Mouse (Mus musculus) liver, embryonic 11.5 days (tissue): ENCODE results near the gene Kirrel3. TPM values are rescaled to one million over a fixed set of nuclear protein-coding genes. Genes with fewer than 3 reads are reported as not detected.

Experiments used
- ATAC-seq: fragments of 200-750 bp; cut with Nextera tagmentation; replicated peaks from 2 replicates; pipeline ENCODE4 v1.8.0; 2017; ENCODE audit warnings: moderate number of reproducible peaks, mild to moderate bottlenecking, moderate TSS enrichment, moderate library complexity; ENCODE audit not compliant: low FRiP score
- DNase-seq: peaks from one replicate; pipeline ENCODE4 v3.0.0-alpha.2; 2017; ENCODE audit warnings: low spot score
- H3K27ac ChIP-seq: fragments of 300-500 bp; sonication (generic); 2 replicates; pipeline ENCODE4 v1.5.1; 2014; ENCODE audit warnings: mild to moderate bottlenecking, low read depth, low read length, control low read depth
- H3K27me3 ChIP-seq: fragments of 300-500 bp; sonication (generic); replicated peaks from 2 replicates; pipeline ENCODE4 v1.6.1; 2014; ENCODE audit warnings: low read length, mixed read lengths; ENCODE audit not compliant: control insufficient read depth, insufficient read depth
- H3K36me3 ChIP-seq: fragments of 300-500 bp; sonication (generic); 2 replicates; pipeline ENCODE4 v1.6.1; 2014; ENCODE audit warnings: mild to moderate bottlenecking, low read length, moderate library complexity, mixed read lengths; ENCODE audit not compliant: control insufficient read depth, insufficient read depth
- H3K4me1 ChIP-seq: fragments of 300-500 bp; sonication (generic); replicated peaks from 2 replicates; pipeline ENCODE4 v1.6.1; 2014; ENCODE audit warnings: low read length, mixed read lengths; ENCODE audit not compliant: control insufficient read depth, insufficient read depth
- H3K4me2 ChIP-seq: fragments of 300-500 bp; sonication (generic); 2 replicates; pipeline ENCODE4 v1.6.1; 2014; ENCODE audit warnings: mild to moderate bottlenecking, control low read depth, moderate library complexity
- H3K4me3 ChIP-seq: fragments of 300-500 bp; sonication (generic); 2 replicates; pipeline ENCODE4 v1.5.1; 2014; ENCODE audit warnings: low read depth, low read length, control low read depth
- H3K9ac ChIP-seq: fragments of 300-500 bp; sonication (generic); 2 replicates; pipeline ENCODE4 v1.6.1; 2014; ENCODE audit warnings: low read depth, low read length, control low read depth
- H3K9me3 ChIP-seq: fragments of 300-500 bp; sonication (generic); 2 replicates; pipeline ENCODE4 v1.6.1; 2016; ENCODE audit warnings: low read length, inconsistent platforms, mixed read lengths; ENCODE audit not compliant: control insufficient read depth
- WGBS: fragments of 180-500 bp; shearing (Covaris S2); extraction: QIAGEN DNeasy Blood & Tissue Kit; methylation state at CpG from one replicate; pipeline ENCODE4 v1.1.7; 2014; 5-methylcytosine and 5-hydroxymethylcytosine counted together
- polyA plus RNA-seq: library from polyadenylated mRNA; unstranded; fragments of >200 nt; fragmentation: Nextera tagmentation; extraction: Ambion mirVana; gene quantifications from 2 replicates; pipeline ENCODE4 v1.2.1, GENCODE M21; 2014

The Kirrel3 gene
- polyA plus RNA-seq, 1 experiment from 2014 or later, result 0.77 TPM

- Histone ChIP-seq H3K9ac (no peak overlapping the region), H3K27me3 (no peaks in the 10 kb centered on the region), H3K4me2 (no peak overlapping the region), H3K9me3 (no peaks in the 10 kb centered on the region), H3K27ac (no peak overlapping the region), H3K4me3 (no peak overlapping the region), H3K36me3 (no peaks in the 10 kb centered on the region), H3K4me1 (no peaks in the 10 kb centered on the region)
- 50% methylated on average over 6 of the region's 6 CpGs for WGBS
- ATAC-seq (no peak), DNase-seq (no peak)
These were observed 482.1 kb downstream of the Kirrel3 start for GRCm38 (mm10) chr9:34967772-34968171.

- H3K9me3 ChIP-seq, result no peaks in the 10 kb centered on the region
- no peaks in the 10 kb centered on the region for H3K27me3 ChIP-seq
- DNase-seq (no peak), ATAC-seq (no peak)
- no peak overlapping the region for H3K4me3 ChIP-seq
- no peaks in the 10 kb centered on the region for H3K4me1 ChIP-seq
- H3K27ac ChIP-seq, result no peak overlapping the region
- no peaks in the 10 kb centered on the region for H3K36me3 ChIP-seq
- 66% methylated on average over 6 of the region's 6 CpGs for WGBS
- H3K4me2 ChIP-seq, result no peak overlapping the region
- H3K9ac ChIP-seq, result no peak overlapping the region
These were observed 484.3 kb downstream of the Kirrel3 start for GRCm38 (mm10) chr9:34969881-34970490.

- WGBS, result 97% methylated on average over 1 of the region's 1 CpGs
- H3K4me2 ChIP-seq, result no peak overlapping the region
- H3K27ac ChIP-seq, result no peak overlapping the region
- H3K27me3 ChIP-seq, result no peaks in the 10 kb centered on the region
- no peaks in the 10 kb centered on the region for H3K9me3 ChIP-seq
- DNase-seq (no peak), ATAC-seq (no peak)
- no peak overlapping the region for H3K4me3 ChIP-seq
- no peaks in the 10 kb centered on the region for H3K4me1 ChIP-seq
- H3K9ac ChIP-seq, result no peak overlapping the region
- H3K36me3 ChIP-seq, result no peaks in the 10 kb centered on the region
These were observed 488.6 kb downstream of the Kirrel3 start for GRCm38 (mm10) chr9:34974326-34974725.

- no peaks in the 10 kb centered on the region for H3K9me3 ChIP-seq
- ATAC-seq (no peak), DNase-seq (no peak)
- 83% methylated on average over 6 of the region's 6 CpGs for WGBS
- no peak overlapping the region for H3K4me2 ChIP-seq
- no peak overlapping the region for H3K4me3 ChIP-seq
- H3K4me1 ChIP-seq, result no peaks in the 10 kb centered on the region
- H3K27ac ChIP-seq, result no peak overlapping the region
- no peak overlapping the region for H3K9ac ChIP-seq
- H3K36me3 ChIP-seq, result no peaks in the 10 kb centered on the region
- H3K27me3 ChIP-seq, result no peaks in the 10 kb centered on the region
These were observed 489.6 kb downstream of the Kirrel3 start for GRCm38 (mm10) chr9:34975245-34975644.

GRCm38 (mm10) chr9:34976596-34977462, 491.1 kb downstream of the Kirrel3 start:
- 71% methylated on average over 8 of the region's 8 CpGs for WGBS
- no peaks in the 10 kb centered on the region for H3K4me1 ChIP-seq
- ATAC-seq (no peak), DNase-seq (no peak)
- no peak overlapping the region for H3K4me2 ChIP-seq
- H3K27ac ChIP-seq, result no peak overlapping the region
- H3K9me3 ChIP-seq, result no peaks in the 10 kb centered on the region
- H3K36me3 ChIP-seq, result no peaks in the 10 kb centered on the region
- no peak overlapping the region for H3K4me3 ChIP-seq
- no peak overlapping the region for H3K9ac ChIP-seq
- H3K27me3 ChIP-seq, result no peaks in the 10 kb centered on the region

GRCm38 (mm10) chr9:34977700-34978099, 492.0 kb downstream of the Kirrel3 start:
- Histone ChIP-seq H3K4me2 (no peak overlapping the region), H3K27ac (no peak overlapping the region), H3K27me3 (no peaks in the 10 kb centered on the region), H3K9ac (no peak overlapping the region), H3K36me3 (no peaks in the 10 kb centered on the region), H3K4me3 (no peak overlapping the region), H3K9me3 (no peaks in the 10 kb centered on the region), H3K4me1 (no peaks in the 10 kb centered on the region)
- no peak for DNase-seq
- no peak for ATAC-seq
- WGBS, result 71% methylated on average over 8 of the region's 8 CpGs

GRCm38 (mm10) chr9:34978229-34978628, 492.5 kb downstream of the Kirrel3 start:
- WGBS, result 68% methylated on average over 3 of the region's 3 CpGs
- Histone ChIP-seq H3K27me3 (no peaks in the 10 kb centered on the region), H3K9me3 (no peaks in the 10 kb centered on the region), H3K4me1 (no peaks in the 10 kb centered on the region), H3K4me3 (no peak overlapping the region), H3K27ac (no peak overlapping the region), H3K4me2 (no peak overlapping the region), H3K36me3 (no peaks in the 10 kb centered on the region), H3K9ac (no peak overlapping the region)
- DNase-seq (no peak), ATAC-seq (no peak)

- DNase-seq (no peak), ATAC-seq (no peak)
- Histone ChIP-seq H3K9ac (no peak overlapping the region), H3K27ac (no peak overlapping the region), H3K4me1 (no peaks in the 10 kb centered on the region), H3K36me3 (no peaks in the 10 kb centered on the region), H3K4me2 (no peak overlapping the region), H3K27me3 (no peaks in the 10 kb centered on the region), H3K9me3 (no peaks in the 10 kb centered on the region), H3K4me3 (no peak overlapping the region)
- 77% methylated on average over 5 of the region's 5 CpGs for WGBS
These were observed 495.0 kb downstream of the Kirrel3 start for GRCm38 (mm10) chr9:34980516-34981265.
